Mouse (Mus musculus) 416B (cell line): ENCODE results near the gene Mt1.
A peak's percentile ranks its signal among the peaks of the same experiment; 100 is the strongest.
"Not testable (repeated sequence)": the region's sequence is repeated elsewhere in the genome, so short reads cannot be mapped to it uniquely, and the experiment has no call there.

Experiments used
- DNase-seq: peaks from one replicate; pipeline ENCODE4 v3.0.0; 2011; ENCODE audit warnings: low read depth

Gene Mt1

DNA sequence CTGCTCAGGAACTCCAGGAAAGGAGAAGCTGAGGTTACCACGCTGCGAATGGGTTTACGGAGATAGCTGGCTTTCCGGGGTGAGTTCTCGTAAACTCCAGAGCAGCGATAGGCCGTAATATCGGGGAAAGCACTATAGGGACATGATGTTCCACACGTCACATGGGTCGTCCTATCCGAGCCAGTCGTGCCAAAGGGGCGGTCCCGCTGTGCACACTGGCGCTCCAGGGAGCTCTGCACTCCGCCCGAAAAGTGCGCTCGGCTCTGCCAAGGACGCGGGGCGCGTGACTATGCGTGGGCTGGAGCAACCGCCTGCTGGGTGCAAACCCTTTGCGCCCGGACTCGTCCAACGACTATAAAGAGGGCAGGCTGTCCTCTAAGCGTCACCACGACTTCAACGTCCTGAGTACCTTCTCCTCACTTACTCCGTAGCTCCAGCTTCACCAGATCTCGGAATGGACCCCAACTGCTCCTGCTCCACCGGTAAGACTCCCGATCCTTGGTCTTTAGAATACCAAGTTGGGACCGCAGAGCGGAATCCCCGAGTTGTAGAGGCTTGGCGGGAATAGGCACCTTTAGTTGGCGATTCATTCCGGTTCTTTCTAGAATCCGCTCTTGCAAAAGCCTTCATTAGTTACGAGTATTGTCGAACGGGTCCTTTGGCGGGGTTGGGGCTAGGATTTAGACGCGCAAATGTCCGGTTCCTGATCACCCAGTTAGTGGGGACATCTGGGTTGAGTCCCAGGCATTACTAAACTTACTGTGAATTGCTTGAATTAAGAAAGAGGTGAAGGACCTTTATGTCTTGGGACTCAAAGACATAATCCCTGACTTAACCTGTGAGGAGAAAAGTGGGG lies at the start of gene Mt1:
TSS of gene Mt1 (plus strand) at position 226 of the 856 bp plus-strand sequence.
- DNase-seq, result peak; percentile 95

DNA sequence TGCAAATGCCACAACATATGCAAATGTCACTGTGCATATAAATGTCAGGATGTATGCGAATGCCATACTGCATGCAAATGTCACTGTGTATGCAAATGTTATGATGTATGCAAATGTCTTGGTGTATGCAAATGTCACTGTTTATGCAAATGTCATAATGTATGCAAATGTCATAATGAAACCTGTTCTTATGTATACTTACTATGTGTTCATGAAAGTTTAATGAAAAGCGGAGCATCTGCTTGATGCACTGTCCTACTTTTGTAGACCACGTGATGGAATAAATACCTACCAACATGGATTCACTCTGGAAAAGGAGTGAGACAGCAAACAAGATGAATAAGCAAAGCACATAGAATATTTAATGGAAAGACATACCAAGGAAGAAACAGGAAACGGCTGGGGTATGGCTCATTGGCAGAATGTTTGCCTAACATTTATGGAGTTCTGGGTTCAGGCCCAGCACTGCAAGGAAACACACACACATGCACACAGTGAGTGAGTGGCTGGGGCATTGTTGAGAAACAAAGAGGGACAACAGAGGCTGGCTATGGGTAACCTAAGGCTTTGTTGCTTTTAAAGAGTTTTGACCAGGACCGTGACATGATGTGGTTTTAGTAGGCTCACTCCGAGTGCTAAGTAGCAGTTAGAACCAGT lies 49.6 kb upstream of the Mt1 start:
- no peak for DNase-seq

DNA sequence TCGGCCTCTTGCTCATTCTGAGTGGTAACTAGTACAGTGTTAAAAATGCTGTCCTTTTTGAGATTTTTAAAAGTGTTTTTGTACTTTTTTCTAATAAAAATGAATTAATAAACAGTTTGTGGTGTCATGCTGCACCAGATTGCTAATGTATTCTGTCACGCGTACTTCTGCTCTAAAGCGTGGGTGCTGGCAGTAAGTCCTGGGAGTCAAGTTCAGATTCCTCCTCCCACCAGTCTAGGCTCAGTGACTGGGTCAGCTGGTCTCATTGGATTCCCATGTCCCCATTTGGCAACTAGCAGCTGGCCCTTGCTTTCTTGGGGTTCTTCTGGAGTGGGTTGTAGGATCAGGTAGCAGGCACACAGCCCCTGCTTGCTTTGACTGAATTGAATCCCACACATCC lies 48.8 kb upstream of the Mt1 start:
- DNase-seq, result no peak

DNA sequence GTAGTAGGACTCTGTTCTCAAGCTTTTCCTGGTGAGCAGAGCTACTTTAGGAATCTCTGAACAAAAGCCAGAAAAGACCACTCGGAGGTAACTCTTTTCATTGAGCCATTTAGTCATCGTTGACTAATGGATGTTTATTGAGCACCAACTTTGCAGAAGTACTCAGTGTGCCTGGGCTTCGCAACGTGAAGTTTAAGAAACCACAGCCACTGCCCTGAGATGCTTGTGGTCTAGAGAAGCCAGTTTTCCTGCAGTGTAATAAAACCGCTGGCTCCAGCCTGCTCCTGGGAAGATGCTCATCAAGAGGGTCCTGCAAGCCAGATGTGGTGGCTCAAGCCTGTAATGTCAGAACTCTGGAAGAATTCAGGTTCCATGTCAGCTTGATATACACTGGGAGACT lies 46.8 kb upstream of the Mt1 start:
- no peak for DNase-seq

DNA sequence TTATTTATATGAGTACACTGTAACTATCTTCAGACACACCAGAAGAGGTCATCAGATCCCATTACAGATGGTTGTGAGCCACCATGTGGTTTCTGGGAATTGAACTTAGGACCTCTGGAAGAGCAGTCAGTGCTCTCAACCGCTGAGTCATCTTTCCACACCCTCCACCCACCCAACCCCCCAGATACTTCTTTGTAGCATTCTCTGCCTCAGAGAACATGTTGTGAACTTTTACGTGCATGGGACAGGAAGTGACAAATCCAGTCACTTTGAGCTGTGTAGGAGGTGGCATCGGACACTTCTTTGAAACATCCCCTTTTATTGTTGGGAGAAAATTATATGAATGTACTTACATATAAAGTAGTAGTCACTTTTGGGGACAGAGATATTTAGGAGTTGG lies 44.3 kb upstream of the Mt1 start:
- peak; percentile 53 for DNase-seq

DNA sequence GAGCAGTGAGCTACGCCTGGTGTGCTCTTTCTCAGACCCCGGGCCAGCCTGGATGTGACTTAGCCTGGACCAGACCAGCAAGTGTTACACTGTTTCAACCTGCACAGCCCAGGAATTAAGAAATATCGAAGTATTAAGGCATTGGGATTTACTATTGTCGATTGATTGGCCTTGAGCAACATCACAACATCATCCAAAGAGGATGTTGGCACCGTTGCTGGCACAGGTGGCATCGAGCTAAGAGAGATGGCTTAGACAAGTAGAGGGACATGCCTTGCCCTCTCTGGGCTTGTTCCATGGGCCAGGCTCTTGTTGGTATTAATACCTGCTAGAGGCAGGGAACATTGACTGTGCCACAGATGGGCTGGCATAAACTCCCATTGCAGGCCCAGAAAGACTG lies 43.3 kb upstream of the Mt1 start:
- no peak for DNase-seq

DNA sequence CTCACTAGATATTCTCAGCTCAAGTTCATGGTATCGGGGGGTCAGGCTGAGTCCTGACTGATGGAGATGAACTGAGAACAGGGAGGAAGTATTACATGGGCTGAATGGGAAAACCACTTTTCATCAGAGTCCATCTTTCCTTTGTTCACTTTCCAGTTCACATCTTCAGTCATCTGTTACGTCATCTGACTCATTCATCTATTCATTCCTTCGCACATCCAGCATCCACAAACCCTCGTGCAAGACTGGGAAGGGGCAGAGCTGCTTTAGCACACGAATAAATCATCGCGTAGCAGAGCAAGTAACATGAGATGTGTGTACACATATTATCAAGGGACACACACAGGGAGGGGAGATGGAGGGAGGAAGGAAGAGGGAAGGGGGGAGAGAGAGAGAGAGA lies 42.7 kb upstream of the Mt1 start:
- DNase-seq, result no peak

DNA sequence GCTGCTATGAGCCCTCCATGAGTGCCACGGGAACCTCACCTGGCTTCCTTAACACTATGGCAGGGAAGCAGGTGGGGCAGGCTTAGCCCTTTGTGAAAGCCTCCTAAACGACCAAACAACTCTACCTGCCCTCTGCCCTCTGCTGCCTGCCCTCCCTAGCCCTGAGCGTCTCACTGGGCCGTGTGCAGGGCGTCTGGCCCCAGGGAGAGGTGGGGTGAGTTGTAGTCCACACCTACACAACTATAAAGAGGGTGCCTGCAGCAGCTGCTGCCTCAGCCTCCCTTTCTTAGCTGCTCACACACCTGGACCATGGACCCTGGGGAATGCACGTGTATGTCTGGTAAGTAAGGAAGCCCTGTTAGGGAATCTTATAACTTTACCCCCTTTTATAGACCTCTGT lies 41.9 kb upstream of the Mt1 start, which contains the start of gene Mt4:
TSS of gene Mt4 (plus strand) at position 265 of the 400 bp plus-strand sequence.
- no peak for DNase-seq

DNA sequence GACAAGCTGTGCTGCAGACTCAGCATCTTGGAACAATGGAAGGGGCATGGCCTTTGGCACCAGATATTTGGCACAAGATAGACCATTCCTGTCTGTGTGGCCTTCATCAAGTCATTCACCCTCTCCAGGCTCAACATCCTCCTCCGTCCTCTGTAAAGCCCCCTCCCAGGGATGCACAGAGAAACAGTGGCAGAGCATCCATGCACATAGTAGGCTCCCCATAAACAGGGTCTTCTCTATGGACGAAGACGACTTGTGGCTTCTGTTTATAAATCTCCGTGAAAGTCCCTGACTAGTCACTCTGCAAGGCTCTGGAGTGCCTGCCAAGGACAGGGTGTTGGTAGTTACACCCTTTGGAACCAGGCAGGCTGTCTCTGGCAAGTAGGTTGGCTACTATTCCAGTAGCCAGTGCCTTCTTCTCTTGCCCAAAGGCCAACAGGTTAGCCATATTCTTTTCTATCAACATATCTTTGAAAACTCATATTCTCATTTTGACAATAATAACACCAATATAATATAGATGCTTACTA lies 38.6 kb upstream of the Mt1 start:
- DNase-seq, result no peak

DNA sequence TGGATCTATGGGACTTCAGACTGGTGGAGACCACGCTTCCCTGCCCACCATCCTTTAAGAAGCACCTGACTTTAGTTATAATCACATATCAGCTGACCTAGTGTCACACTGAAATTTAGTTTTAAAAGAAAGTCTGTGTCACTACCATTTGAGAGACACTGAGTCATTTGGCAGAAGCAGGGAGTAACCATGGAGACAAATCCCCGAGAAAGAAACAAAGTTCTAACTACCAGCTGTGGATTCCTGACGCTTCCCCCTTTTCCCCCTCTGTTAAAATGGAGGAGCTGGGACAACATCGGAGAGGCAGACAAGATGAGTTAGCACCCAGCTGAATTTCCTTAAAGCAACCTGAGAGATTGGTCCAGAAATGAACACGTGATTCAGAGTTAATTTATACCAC lies 30.6 kb upstream of the Mt1 start:
- DNase-seq, result no peak

DNA sequence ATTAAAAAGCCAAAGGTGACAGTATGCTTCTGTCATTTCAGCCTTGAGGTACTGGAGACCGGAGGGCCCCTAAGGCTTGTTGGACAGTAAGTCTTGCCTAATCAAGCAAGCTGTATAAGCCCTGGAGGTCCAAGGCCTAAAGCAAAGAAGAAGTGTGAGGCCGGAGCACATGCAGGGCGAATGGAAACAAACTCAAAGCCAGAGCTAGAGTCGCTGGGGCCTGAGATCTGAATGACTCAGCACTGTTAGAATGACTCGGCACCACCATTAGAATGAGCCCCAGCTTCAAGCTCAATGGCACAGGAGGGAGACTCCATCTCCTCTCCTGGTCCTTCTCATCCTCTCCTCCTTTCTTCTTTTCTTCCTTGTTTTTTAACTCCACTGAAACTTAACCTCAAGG lies 28.0 kb upstream of the Mt1 start:
- DNase-seq, result peak; percentile 28

DNA sequence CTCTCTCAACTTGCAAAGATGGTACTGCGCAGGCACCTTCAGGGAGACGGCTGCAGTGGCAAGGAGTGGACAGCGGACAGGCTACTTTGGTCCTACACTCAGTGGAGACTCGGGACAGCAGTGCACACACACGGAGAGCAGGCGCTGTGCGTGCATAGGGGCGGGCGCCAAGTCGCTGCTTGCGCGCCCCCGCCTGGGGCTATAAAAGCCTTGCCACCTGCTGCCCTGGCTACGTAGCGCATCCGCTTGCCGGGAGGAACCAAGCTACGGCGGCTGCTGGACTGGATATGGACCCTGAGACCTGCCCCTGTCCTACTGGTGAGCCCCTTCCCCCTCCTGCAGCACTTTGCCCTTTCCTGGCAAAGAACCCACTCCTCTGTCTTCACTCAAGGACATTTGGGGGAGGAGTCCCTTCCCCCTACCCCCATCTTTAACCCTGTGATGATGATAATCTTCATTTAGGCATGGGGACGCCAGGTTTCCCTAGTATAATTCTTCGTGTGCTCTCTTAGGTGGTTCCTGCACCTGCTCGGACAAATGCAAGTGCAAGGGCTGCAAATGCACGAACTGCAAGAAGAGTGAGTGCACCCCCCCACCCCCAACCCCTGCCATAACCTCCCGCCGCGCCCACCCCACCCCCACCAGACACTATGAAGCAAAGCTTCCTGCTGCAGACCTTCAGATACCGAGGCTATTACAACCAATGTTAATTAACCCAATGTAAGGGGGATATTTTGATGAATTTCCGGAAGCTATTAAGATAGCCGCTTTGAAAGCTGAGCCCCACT lies 26.2 kb upstream of the Mt1 start, which contains the start of gene Mt3:
TSS of gene Mt3 (plus strand) at position 95 of the 788 bp plus-strand sequence.
- DNase-seq, result no peak

DNA sequence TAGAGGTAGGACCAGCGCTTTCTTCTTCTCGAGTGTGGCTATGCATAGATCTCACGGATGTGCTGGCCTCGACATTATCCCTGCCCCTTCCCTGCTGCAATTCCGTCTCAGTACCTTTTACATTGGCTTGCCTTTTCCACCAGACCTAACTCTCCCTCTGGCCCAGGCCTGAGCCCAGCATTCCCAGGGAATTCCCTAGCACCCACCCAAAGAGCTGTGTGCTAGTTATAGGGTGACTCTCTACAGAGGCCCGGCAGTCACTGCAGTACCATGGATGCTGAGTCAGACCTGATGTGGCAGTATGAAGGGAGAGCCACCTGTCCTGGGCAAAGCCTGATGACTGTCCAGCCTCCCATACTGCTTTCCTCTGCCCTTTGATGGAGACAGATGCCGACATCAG lies 25.4 kb upstream of the Mt1 start:
- no peak for DNase-seq

DNA sequence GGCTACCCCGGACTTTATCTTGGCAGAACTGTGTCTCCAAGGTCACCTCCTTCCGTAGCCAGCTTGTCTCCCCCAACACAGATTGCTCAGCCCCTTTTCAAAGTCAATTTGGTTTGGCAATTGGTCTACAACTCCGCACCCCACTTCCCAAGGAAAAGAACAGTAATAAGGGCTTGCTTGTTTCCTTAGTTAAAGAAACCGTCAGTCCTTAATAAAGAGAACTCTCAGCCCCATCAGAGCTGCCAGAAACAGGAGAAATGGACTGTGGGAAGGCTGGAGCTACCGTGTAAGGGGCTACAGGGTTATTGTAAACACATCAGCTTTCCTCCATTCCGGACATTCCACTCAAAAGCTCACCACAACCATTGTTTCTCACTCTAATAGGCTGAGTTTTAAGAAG lies 24.3 kb upstream of the Mt1 start:
- no peak for DNase-seq

DNA sequence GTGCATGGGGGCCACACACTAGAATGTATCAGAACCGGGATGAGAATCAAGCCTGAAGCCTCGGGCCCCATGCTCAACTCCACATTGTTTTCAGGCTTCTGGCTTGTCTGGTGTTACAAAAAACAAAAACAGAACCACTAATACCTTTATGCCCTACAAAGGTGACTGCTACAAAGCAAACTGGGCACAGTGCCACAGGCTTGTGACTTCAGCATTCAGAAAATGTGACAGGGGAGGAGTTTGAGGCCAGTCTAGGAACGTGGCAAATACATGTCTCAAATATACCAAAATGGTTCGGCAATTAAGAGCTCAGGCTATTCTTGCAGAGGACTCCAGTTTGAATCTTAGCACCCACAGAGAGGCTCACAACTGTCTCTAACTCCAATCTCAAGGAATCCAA lies 22.8 kb upstream of the Mt1 start:
- DNase-seq, result no peak

DNA sequence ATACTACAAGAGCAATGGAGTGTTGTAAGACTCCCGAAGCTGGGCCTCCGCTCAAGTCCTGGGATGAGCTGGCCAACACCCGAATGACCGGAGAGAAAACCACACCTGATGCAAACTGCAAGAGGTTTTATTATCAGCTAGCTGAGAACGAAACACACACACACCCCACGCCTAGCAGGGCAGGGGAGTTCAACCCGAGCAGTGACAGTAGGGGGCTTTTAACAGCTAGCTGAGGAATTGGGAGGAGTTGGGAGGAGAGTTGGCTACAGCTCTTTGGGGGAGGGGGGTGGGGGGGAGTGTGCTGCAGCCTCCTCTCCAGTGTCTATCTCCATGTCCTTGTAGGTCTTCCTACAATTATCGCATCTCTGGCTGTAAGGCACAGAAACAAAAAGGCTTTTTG lies 13.1 kb upstream of the Mt1 start:
- not testable (repeated sequence) for DNase-seq

DNA sequence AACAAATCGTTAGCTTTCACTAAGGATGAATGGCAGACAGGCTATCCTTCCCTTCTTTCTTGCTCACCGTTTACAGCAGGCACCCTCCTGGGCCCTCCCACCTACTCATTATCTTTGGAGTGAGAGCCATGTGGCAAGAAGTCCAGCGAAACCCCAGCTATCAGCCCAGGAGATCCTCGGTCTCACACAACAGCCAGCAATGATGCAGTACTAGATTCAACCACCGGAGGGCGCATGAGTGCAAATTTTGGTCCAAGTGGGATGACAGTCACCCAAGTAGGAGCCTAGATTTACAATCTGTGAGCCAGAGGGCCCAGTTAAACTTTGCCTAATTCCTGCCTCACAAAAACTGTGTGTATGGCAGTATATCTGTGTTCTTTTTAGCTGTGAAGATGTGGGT lies 11.6 kb upstream of the Mt1 start:
- DNase-seq, result peak; percentile 76

DNA sequence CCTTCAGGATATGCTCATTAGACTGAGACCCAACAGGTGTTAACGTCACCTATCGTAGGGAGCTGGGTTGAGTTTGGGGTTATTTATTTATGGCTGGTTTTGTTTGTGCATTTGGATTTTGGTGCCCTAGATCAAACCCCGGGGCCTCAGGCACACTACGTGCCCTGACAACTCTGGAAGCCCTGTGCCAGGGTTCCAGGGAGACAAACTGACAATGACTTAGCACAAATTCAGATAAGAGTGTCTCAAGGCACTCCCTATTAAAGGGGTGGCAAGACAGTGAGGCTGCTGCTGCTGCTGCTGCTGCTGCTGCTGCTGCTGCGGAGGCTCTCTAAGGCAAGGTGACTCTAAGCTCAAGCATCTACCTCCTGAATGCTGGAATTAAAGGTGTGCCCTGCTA lies 9.3 kb upstream of the Mt1 start:
- DNase-seq, result no peak

DNA sequence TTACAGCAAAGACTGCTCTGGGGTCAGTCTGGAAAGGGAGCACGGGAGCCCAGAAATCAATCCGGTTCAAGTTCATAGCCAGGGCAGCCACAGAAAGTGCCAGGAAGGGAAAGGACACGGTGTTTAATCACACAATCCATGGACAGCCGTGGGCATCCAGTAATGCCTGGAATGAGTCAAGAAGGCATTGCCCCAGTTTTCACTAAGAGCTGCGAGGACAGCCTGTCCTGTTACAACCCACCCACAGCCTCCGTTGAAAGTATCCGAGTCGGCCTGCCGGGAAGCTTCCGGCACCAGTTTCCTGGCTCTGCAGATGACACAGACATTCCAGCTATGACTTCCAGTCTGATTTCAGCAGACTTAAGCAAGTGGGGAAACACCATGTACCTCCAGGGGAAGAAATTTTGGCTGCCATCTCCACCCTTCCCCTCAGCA lies 7.5 kb upstream of the Mt1 start:
- DNase-seq, result no peak

DNA sequence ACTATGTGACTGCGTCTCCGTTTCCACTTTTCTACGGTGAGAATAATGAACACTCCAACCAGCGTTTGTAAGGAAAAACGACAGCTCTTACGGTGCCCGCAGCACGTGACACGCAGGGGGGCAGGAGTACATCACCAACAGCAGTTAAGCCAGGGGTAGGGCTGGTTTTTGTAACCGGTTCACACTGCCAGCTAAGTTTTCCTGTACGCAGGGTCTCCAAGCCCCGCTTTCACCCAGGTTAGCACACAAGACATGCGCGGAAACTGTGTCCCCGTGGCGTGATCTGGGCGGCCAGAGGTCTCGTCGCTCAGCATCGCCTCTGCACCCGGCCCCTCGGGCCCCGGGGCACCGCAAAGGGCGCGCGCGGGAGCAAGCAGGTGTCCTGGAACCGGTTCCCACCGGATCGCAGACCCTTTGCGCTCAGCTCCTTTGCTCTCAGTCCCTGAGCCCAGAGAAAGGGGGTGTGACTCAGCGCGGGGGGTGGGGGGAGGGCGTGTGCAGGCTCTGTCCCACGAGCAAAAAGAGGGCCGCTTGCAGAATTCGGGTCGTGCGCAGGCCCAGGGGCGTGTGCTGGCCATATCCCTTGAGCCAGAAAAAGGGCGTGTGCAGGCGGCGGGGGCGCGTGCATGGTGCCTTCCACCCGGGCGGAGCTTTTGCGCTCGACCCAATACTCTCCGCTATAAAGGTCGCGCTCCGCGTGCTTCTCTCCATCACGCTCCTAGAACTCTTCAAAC lies 6.6 kb upstream of the Mt1 start, which contains the start of gene Mt2:
TSS of gene Mt2 (plus strand) at position 590 of the 734 bp plus-strand sequence.
- DNase-seq, result peak; percentile 84
